Mouse (Mus musculus) gonadal fat pad, adult 2 months (tissue): ENCODE results near the gene Ppfia4. TPM values are rescaled to one million over a fixed set of nuclear protein-coding genes. Genes with fewer than 3 reads are reported as not detected.
"Not testable (repeated sequence)": the region's sequence is repeated elsewhere in the genome, so short reads cannot be mapped to it uniquely, and the experiment has no call there.

Experiments used
- DNase-seq: peaks from one replicate; pipeline ENCODE4 v3.0.0-alpha.2; 2012; ENCODE audit warnings: low read depth
- polyA plus RNA-seq: library from polyadenylated mRNA; depleted of rRNA; stranded (reverse); fragments of >200 nt; gene quantifications from 2 replicates; pipeline ENCODE4 v1.2.3, GENCODE M21; 2012; rRNA removed

Ppfia4 gene
- polyA plus RNA-seq, 1 experiment, result 5.0 TPM

- no peak for DNase-seq
These were observed 59.9 kb downstream of the Ppfia4 start for GRCm38 (mm10) chr1:134272754-134273250.

GRCm38 (mm10) chr1:134270026-134270425 is 62.7 kb downstream of the Ppfia4 start:
- DNase-seq, result no peak

GRCm38 (mm10) chr1:134265797-134266196 is 66.9 kb downstream of the Ppfia4 start:
- DNase-seq, result no peak

- no peak for DNase-seq
These were observed 68.4 kb downstream of the Ppfia4 start for GRCm38 (mm10) chr1:134264341-134264740.

- DNase-seq, result not testable (repeated sequence)
These were observed 83.0 kb downstream of the Ppfia4 start for GRCm38 (mm10) chr1:134249681-134250080.

Other genes starting within 250 kb of the Ppfia4 start
- 0.08 and 0.14 TPM in 2 replicates for gene Chit1, start 221.7 kb downstream of the Ppfia4 start, polyA plus RNA-seq
- 1.3 and 1.9 TPM in 2 replicates for gene Chil1, start 150.8 kb downstream of the Ppfia4 start, polyA plus RNA-seq
- gene Mybph, start 139.5 kb downstream of the Ppfia4 start, polyA plus RNA-seq, result 0.13 and 0.36 TPM in 2 replicates
- 37.4 and 52.9 TPM in 2 replicates for gene Adora1, start 97.5 kb downstream of the Ppfia4 start, polyA plus RNA-seq
- gene Myog, start 42.9 kb downstream of the Ppfia4 start, polyA plus RNA-seq, result not detected in 2 replicates
- 70.5 and 73.9 TPM in 2 replicates for gene Tmem183a, start 29.1 kb upstream of the Ppfia4 start, polyA plus RNA-seq
- not detected in 2 replicates for gene 4933406M09Rik, start 53.0 kb upstream of the Ppfia4 start, polyA plus RNA-seq
- gene Cyb5r1, start 72.6 kb upstream of the Ppfia4 start, polyA plus RNA-seq, result 43.0 and 52.5 TPM in 2 replicates
- gene Adipor1, start 82.5 kb upstream of the Ppfia4 start, polyA plus RNA-seq, result 144 and 149 TPM in 2 replicates
- 9.9 and 13.6 TPM in 2 replicates for gene Klhl12, start 122.6 kb upstream of the Ppfia4 start, polyA plus RNA-seq
- gene Rabif, start 161.7 kb upstream of the Ppfia4 start, polyA plus RNA-seq, result 16.8 and 17.7 TPM in 2 replicates
- 0.09 and 0.32 TPM in 2 replicates for gene Mgat4e, start 216.8 kb upstream of the Ppfia4 start, polyA plus RNA-seq
- gene Kdm5b, start 227.2 kb upstream of the Ppfia4 start, polyA plus RNA-seq, result 15.5 and 16.6 TPM in 2 replicates